Mouse (Mus musculus): ENCODE results near the gene Bloc1s3. TPM values are rescaled to one million over a fixed set of nuclear protein-coding genes. Genes with fewer than 3 reads are reported as not detected.
A peak's percentile ranks its signal among the peaks of the same experiment; 100 is the strongest.

Bloc1s3 gene
- polyA plus RNA-seq, 1 experiment from 2014 or later, result 3.4 TPM

DNA sequence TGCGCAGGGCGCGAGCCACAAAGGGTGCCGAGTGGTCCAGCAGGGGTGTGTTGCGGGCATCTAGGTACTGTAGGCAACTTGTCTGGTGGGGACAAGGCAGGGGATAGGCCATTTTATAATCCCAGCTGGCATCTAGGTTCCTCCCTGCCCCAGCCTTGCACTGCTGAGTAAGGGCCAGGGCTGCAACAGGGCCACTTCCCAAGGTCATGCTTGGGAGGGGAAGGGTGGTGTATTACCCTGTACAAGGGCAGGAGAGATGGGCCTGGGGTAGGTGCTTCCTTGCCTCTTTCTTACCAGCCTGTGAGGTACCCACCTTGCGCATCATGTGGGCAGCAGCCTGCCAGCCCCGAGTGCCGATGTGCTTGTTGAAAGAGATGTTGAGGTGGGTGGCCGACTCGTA, 26.5 kb upstream of the Bloc1s3 start:
- TF ChIP-seq CTCF (IDR thresholded peaks at IDR 0.05; ENCODE audit: low read depth), result no peak
- no peak overlapping the region for H3K9ac ChIP-seq (ENCODE audit: low read depth, low read length)
- 98% methylated on average over 10 of the region's 10 CpGs for WGBS
- no peaks in the 10 kb centered on the region for H3K4me1 ChIP-seq (replicated peaks; ENCODE audit: control insufficient read depth, insufficient read depth, low read length)
- peaks cover 61% of the 10 kb centered on the region for H3K36me3 ChIP-seq (ENCODE audit: control insufficient read depth, insufficient read depth)
- H3K27me3 ChIP-seq (replicated peaks; ENCODE audit: control insufficient read depth, insufficient read depth, low read length), result no peaks in the 10 kb centered on the region
- H3K27ac ChIP-seq (ENCODE audit: low read depth, low read length), result no peak overlapping the region
- ATAC-seq, result no peak
- no peak overlapping the region for H3K4me2 ChIP-seq (replicated peaks; ENCODE audit: low read depth)
- no peak overlapping the region for H3K4me3 ChIP-seq (ENCODE audit: low read depth, low read length)
- H3K9me3 ChIP-seq (ENCODE audit: control insufficient read depth), result no peaks in the 10 kb centered on the region

DNA sequence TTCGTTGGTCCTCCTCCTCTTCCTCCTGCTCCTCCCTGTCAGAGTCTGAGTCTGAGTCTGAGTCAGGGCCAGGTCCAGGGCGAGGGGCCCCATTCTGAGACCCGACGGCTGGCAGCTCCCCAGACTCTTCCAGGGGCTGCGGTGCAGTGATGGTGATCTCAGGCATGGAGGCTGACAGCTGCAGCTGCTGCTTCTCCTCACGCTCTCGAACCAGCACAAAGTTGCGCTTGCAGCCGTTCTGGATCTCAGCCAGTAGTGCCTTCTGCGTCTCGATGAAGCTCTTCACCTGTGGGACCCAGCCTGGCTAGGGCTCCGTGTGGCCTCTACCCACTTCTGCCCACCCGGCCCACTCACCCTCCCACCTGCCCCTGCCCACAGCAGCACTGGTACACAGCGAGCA, 24.1 kb upstream of the Bloc1s3 start:
- no peak for TF ChIP-seq CTCF (IDR thresholded peaks at IDR 0.05; ENCODE audit: low read depth)
- no peaks in the 10 kb centered on the region for H3K27me3 ChIP-seq (replicated peaks; ENCODE audit: control insufficient read depth, insufficient read depth, low read length)
- no peak overlapping the region for H3K4me3 ChIP-seq (ENCODE audit: low read depth, low read length)
- H3K4me1 ChIP-seq (replicated peaks; ENCODE audit: control insufficient read depth, insufficient read depth, low read length), result no peaks in the 10 kb centered on the region
- H3K27ac ChIP-seq (ENCODE audit: low read depth, low read length), result no peak overlapping the region
- no peak overlapping the region for H3K9ac ChIP-seq (ENCODE audit: low read depth, low read length)
- H3K9me3 ChIP-seq (ENCODE audit: control insufficient read depth), result no peaks in the 10 kb centered on the region
- peaks cover 70% of the 10 kb centered on the region for H3K36me3 ChIP-seq (ENCODE audit: control insufficient read depth, insufficient read depth)
- H3K4me2 ChIP-seq (replicated peaks; ENCODE audit: low read depth), result no peak overlapping the region
- no peak for ATAC-seq
- WGBS, result 85% methylated on average over 14 of the region's 14 CpGs

DNA sequence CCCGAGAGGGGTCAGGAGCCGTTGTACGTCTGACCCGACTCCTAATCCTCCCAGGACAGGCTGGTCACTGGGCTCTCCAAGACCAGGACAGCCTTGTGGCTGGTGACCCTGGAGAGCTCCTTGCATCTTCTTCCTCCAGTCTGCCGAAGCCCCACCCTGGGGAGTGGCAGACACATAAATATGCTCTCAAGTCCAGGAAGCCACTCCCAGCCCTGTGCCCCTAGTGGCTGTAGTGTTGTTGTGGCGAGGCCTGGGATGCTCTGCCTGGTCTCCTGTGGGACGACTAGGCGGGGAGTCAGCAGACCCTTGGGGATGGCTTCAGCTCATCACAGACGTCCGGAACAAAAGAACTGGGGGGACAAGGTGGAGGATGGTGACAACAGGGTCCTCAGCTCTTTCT, 22.9 kb upstream of the Bloc1s3 start:
- Histone ChIP-seq H3K9ac (ENCODE audit: low read depth, low read length) (no peak overlapping the region), H3K36me3 (ENCODE audit: control insufficient read depth, insufficient read depth) (peaks cover 70% of the 10 kb centered on the region), H3K27ac (ENCODE audit: low read depth, low read length) (no peak overlapping the region), H3K9me3 (ENCODE audit: control insufficient read depth) (no peaks in the 10 kb centered on the region), H3K4me3 (ENCODE audit: low read depth, low read length) (no peak overlapping the region), H3K27me3 (replicated peaks; ENCODE audit: control insufficient read depth, insufficient read depth, low read length) (no peaks in the 10 kb centered on the region), H3K4me1 (replicated peaks; ENCODE audit: control insufficient read depth, insufficient read depth, low read length) (no peaks in the 10 kb centered on the region), H3K4me2 (replicated peaks; ENCODE audit: low read depth) (no peak overlapping the region)
- peak; percentile 70 for TF ChIP-seq CTCF (IDR thresholded peaks at IDR 0.05; ENCODE audit: low read depth)
- 56% methylated on average over 10 of the region's 10 CpGs for WGBS
- peak; percentile 46; the same call in 1 of the 2 replicates for ATAC-seq

DNA sequence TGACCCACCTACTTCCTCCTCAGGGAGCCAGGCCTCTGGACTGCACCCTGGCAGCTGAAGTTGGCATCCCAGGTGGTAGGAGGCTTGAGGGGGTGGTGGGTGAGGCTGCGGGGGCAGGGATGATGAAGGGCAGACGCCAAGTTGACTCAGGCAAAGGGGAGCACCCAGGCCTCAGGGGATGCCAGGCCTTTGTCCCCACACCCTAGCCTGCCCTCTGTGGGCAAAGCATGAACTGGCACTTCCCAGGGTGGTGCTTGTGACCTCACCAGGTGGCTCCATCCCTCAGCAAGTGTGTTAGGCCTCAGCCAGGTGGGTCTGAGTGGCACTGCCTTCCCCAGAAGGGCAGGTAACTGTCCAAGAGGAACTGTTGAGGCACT, 16.9 kb upstream of the Bloc1s3 start:
- H3K4me1 ChIP-seq (replicated peaks; ENCODE audit: control insufficient read depth, insufficient read depth, low read length), result 0 out of 2 replicates have a peak, but pooled peaks cover 6% of the 10 kb centered on the region
- peaks cover 11% of the 10 kb centered on the region; the same call in 1 of the 2 replicates for H3K36me3 ChIP-seq (ENCODE audit: control insufficient read depth, insufficient read depth)
- peaks cover 47% of the 10 kb centered on the region for H3K27me3 ChIP-seq (replicated peaks; ENCODE audit: control insufficient read depth, insufficient read depth, low read length)

DNA sequence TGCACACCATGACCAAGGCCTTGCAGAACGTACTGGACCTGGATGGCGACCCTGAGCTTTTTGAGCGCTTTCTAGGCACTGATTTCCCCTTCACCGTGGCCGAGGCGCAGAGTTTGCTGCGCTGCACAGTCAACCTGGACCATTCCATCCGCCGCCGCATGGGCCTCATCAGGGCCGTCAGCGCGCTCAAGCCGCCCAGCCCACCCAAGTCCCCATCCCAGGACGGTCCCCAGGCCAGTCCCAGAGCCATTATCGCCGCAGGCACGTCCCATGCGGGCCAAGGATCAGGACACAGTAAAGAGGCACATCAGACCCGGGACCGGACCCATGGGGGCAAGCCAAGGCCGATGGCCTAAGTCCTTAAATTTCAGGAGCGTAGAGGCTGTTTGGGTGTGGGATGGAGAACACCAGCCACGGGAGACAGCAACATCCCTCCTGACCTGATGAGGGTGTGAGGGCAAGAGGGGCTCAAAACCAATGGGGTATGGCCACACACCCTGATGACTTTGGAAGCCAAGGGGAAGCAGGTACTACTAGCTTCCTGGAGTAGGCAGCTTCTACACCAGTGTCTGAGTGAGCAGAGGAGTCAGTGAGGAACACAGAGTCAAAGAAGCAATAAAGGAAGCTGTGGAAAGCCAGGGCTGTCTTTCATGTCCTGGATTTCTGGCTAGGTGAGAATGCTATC, 16.4 kb upstream of the Bloc1s3 start:
- Histone ChIP-seq H3K4me1 (replicated peaks; ENCODE audit: control insufficient read depth, insufficient read depth, low read length) (0 out of 2 replicates have a peak, but pooled peaks cover 6% of the 10 kb centered on the region), H3K27ac (ENCODE audit: low read depth, low read length) (no peak overlapping the region), H3K27me3 (replicated peaks; ENCODE audit: control insufficient read depth, insufficient read depth, low read length) (peaks cover 52% of the 10 kb centered on the region), H3K4me2 (replicated peaks; ENCODE audit: low read depth) (peak overlapping the region; percentile 67), H3K36me3 (ENCODE audit: control insufficient read depth, insufficient read depth) (peaks cover 8% of the 10 kb centered on the region; the same call in 1 of the 2 replicates), H3K9ac (ENCODE audit: low read depth, low read length) (no peak overlapping the region), H3K4me3 (ENCODE audit: low read depth, low read length) (peak overlapping the region; percentile 31), H3K9me3 (ENCODE audit: control insufficient read depth) (no peaks in the 10 kb centered on the region)
- no peak for TF ChIP-seq CTCF (IDR thresholded peaks at IDR 0.05; ENCODE audit: low read depth)
- no peak for ATAC-seq
- 18% methylated on average over 24 of the region's 24 CpGs for WGBS

More for the DNA sequence above, 16.9 kb upstream of the Bloc1s3 start:
- no peak for ATAC-seq
- H3K4me3 ChIP-seq (ENCODE audit: low read depth, low read length), result no peak overlapping the region
- no peak overlapping the region for H3K27ac ChIP-seq (ENCODE audit: low read depth, low read length)
- TF ChIP-seq CTCF (IDR thresholded peaks at IDR 0.05; ENCODE audit: low read depth), result peak; percentile 31; the same call in 1 of the 2 replicates
- no peak overlapping the region for H3K4me2 ChIP-seq (replicated peaks; ENCODE audit: low read depth)
- H3K9me3 ChIP-seq (ENCODE audit: control insufficient read depth), result no peaks in the 10 kb centered on the region
- WGBS, result 54% methylated on average over 2 of the region's 2 CpGs
- H3K9ac ChIP-seq (ENCODE audit: low read depth, low read length), result no peak overlapping the region

DNA sequence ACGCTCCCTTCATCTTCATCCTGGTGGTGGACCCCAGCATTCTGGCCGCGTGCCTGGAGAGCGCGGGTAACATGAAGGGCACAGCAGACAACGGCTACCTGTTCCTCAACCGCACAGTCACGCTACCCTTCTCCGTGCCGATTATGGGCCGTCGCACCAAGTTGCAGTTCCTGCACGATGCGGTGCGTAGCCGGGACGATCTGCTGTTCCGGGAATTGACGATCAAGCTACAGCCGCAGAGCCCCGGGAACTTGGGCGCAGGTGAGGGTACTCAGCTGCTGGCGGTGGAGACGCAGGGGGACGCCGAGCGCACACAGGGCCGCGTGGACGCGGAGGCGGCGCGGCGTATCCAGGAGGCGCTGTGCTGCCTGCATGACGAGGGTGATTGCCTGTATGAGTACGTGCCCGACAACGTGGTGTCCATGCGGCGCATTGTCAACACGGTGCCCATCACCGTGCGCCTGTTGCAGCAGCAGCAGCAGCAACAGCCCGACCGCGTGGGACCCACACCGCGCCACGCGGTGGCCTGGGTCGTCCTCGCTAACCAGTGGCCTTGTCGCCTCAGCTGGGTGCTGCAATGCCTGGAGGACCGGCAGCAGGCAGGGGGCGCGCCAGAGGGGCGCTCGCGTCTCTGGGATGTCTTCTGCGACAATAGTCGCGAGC, 15.7 kb upstream of the Bloc1s3 start:
- peaks cover 58% of the 10 kb centered on the region for H3K27me3 ChIP-seq (replicated peaks; ENCODE audit: control insufficient read depth, insufficient read depth, low read length)

More for the DNA sequence above, 15.7 kb upstream of the Bloc1s3 start:
- Histone ChIP-seq H3K9me3 (ENCODE audit: control insufficient read depth) (no peaks in the 10 kb centered on the region), H3K4me1 (replicated peaks; ENCODE audit: control insufficient read depth, insufficient read depth, low read length) (0 out of 2 replicates have a peak, but pooled peaks cover 6% of the 10 kb centered on the region), H3K9ac (ENCODE audit: low read depth, low read length) (no peak overlapping the region), H3K4me2 (replicated peaks; ENCODE audit: low read depth) (peak overlapping the region; percentile 67), H3K4me3 (ENCODE audit: low read depth, low read length) (peak overlapping the region; percentile 31), H3K27ac (ENCODE audit: low read depth, low read length) (no peak overlapping the region), H3K36me3 (ENCODE audit: control insufficient read depth, insufficient read depth) (0 out of 2 replicates have a peak, but pooled peaks cover under 1% of the 10 kb centered on the region)
- under 1% methylated on average over 64 of the region's 64 CpGs for WGBS
- TF ChIP-seq CTCF (IDR thresholded peaks at IDR 0.05; ENCODE audit: low read depth), result peak; percentile 70
- no peak; the same call in 1 of the 2 replicates for ATAC-seq
